Mouse (Mus musculus): Measurements from ENCODE around the gene Gng13. TPM values are rescaled to one million over a fixed set of nuclear protein-coding genes. Genes with fewer than 3 reads are reported as not detected.

Gng13 gene
- polyA plus RNA-seq, 1 experiment from 2014 or later, result 4.4 TPM

DNA sequence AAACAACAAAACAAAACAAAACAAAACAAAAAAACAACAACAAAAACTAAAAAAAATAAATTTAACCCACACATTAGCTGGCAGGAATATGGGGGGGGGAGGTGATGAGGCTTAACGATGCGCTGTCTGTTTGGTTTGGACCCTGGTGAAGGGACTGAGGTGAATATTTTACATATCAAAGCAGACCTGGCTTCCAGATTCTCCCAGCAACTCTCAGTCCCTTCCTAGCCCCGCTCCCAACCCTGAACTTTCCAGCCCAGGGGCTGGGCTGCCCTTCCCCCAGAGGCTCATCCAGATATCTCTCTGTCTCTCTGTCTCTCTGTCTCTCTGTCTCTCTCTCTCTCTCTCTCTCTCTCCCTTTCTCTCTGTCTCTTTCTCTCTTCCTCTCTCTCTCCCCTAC, 45.6 kb downstream of the Gng13 start:
- WGBS, result 42% methylated on average over 3 of the region's 3 CpGs
- H3K4me2 ChIP-seq (replicated peaks; ENCODE audit: low read depth, low read length), result no peak overlapping the region
- no peaks in the 10 kb centered on the region for H3K9me3 ChIP-seq (ENCODE audit: low read length)
- no peaks in the 10 kb centered on the region for H3K27me3 ChIP-seq (replicated peaks; ENCODE audit: insufficient read depth, low read length)
- H3K4me1 ChIP-seq (ENCODE audit: insufficient read depth, low read depth, low read length), result no peaks in the 10 kb centered on the region
- DNase-seq (ENCODE audit: low spot score) (no peak), ATAC-seq (no peak)
- no peak overlapping the region for H3K9ac ChIP-seq (replicated peaks; ENCODE audit: low read depth)
- no peak for TF ChIP-seq CTCF (IDR thresholded peaks at IDR 0.05)
- no peak for TF ChIP-seq EP300 (IDR thresholded peaks at IDR 0.05)
- no peaks in the 10 kb centered on the region for H3K36me3 ChIP-seq (ENCODE audit: insufficient read depth, low read length)
- no peak overlapping the region for H3K27ac ChIP-seq (ENCODE audit: low read length)
- H3K4me3 ChIP-seq (ENCODE audit: low read depth, low read length), result no peak overlapping the region

DNA sequence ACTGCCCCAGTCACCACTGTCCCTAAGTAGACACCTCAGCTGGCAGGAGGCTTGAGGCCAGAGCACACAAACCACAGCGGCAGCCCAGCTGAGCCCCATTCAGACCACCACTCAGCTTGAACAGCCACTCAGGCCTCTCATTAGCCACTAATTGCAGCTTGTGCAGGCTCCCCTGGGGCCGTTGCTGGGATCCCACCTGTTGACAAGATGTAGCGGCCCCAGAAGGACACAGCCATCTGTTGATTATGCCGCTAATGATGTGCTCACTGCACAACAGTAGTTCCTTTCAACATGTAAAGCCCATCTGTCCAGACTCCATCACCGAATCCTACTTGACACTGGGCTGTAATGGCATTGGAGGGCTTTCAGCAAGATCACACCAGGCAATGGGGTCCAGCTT, 48.9 kb downstream of the Gng13 start:
- no peak for ATAC-seq
- no peak overlapping the region for H3K4me3 ChIP-seq (ENCODE audit: low read depth, low read length)
- no peak overlapping the region for H3K9ac ChIP-seq (replicated peaks; ENCODE audit: low read depth)
- no peak overlapping the region for H3K27ac ChIP-seq (ENCODE audit: low read length)
- no peak overlapping the region for H3K4me2 ChIP-seq (replicated peaks; ENCODE audit: low read depth, low read length)
- TF ChIP-seq EP300 (IDR thresholded peaks at IDR 0.05) (no peak), CTCF (IDR thresholded peaks at IDR 0.05) (no peak)
- 60% methylated on average over 5 of the region's 5 CpGs for WGBS
- H3K4me1 ChIP-seq (ENCODE audit: insufficient read depth, low read depth, low read length), result no peaks in the 10 kb centered on the region
- H3K36me3 ChIP-seq (ENCODE audit: insufficient read depth, low read length), result no peaks in the 10 kb centered on the region
- H3K27me3 ChIP-seq (replicated peaks; ENCODE audit: insufficient read depth, low read length), result no peaks in the 10 kb centered on the region
- DNase-seq (ENCODE audit: low spot score), result no peak
- H3K9me3 ChIP-seq (ENCODE audit: low read length), result no peaks in the 10 kb centered on the region

Small RNA genes lying within 50 kb of the gene (microRNA-seq; reads per million reads assigned to microRNA genes)
- not detected for gene Gm25083

Other genes starting within 250 kb of the Gng13 start
- gene Sstr5, start 219.9 kb upstream of the Gng13 start, polyA plus RNA-seq (2015; fragmentation: Nextera tagmentation; extraction: Ambion mirVana), result 0.05 TPM in 1 of 2 replicates, not detected in the other
- gene Sox8, start 146.5 kb upstream of the Gng13 start, polyA plus RNA-seq (2015; fragmentation: Nextera tagmentation; extraction: Ambion mirVana), result 0.19 and 0.24 TPM in 2 replicates
- 16.5 and 16.6 TPM in 2 replicates for gene Lmf1, start 138.1 kb upstream of the Gng13 start, polyA plus RNA-seq (2015; fragmentation: Nextera tagmentation; extraction: Ambion mirVana)
- 1.6 and 2.6 TPM in 2 replicates for gene Chtf18, start 10.2 kb downstream of the Gng13 start, polyA plus RNA-seq (2015; fragmentation: Nextera tagmentation; extraction: Ambion mirVana)
- gene Rpusd1, start 10.5 kb downstream of the Gng13 start, polyA plus RNA-seq (2015; fragmentation: Nextera tagmentation; extraction: Ambion mirVana), result 15.2 and 18.1 TPM in 2 replicates
- gene Mslnl, start 18.9 kb downstream of the Gng13 start, polyA plus RNA-seq (2015; fragmentation: Nextera tagmentation; extraction: Ambion mirVana), result 1.0 and 1.9 TPM in 2 replicates
- 584 and 630 TPM in 2 replicates for gene Msln, start 37.2 kb downstream of the Gng13 start, polyA plus RNA-seq (2015; fragmentation: Nextera tagmentation; extraction: Ambion mirVana)
- gene Narfl, start 56.6 kb downstream of the Gng13 start, polyA plus RNA-seq (2015; fragmentation: Nextera tagmentation; extraction: Ambion mirVana), result 23.8 and 24.1 TPM in 2 replicates
- gene Haghl, start 68.5 kb downstream of the Gng13 start, polyA plus RNA-seq (2015; fragmentation: Nextera tagmentation; extraction: Ambion mirVana), result 42.7 and 45.4 TPM in 2 replicates
- gene Ccdc78, start 69.4 kb downstream of the Gng13 start, polyA plus RNA-seq (2015; fragmentation: Nextera tagmentation; extraction: Ambion mirVana), result 5.8 and 7.7 TPM in 2 replicates
- 112 and 116 TPM in 2 replicates for gene Fam173a, start 75.7 kb downstream of the Gng13 start, polyA plus RNA-seq (2015; fragmentation: Nextera tagmentation; extraction: Ambion mirVana)
- gene AC134908.4, start 78.5 kb downstream of the Gng13 start, polyA plus RNA-seq (2015; fragmentation: Nextera tagmentation; extraction: Ambion mirVana), result not detected in 2 replicates
- gene Metrn, start 80.0 kb downstream of the Gng13 start, polyA plus RNA-seq (2015; fragmentation: Nextera tagmentation; extraction: Ambion mirVana), result 19.1 and 20.9 TPM in 2 replicates
- gene Fbxl16, start 91.9 kb downstream of the Gng13 start, polyA plus RNA-seq (2015; fragmentation: Nextera tagmentation; extraction: Ambion mirVana), result 0.43 and 0.70 TPM in 2 replicates
- gene Wdr24, start 106.5 kb downstream of the Gng13 start, polyA plus RNA-seq (2015; fragmentation: Nextera tagmentation; extraction: Ambion mirVana), result 14.9 and 15.0 TPM in 2 replicates
- 27.3 and 28.0 TPM in 2 replicates for gene Jmjd8, start 111.7 kb downstream of the Gng13 start, polyA plus RNA-seq (2015; fragmentation: Nextera tagmentation; extraction: Ambion mirVana)
- 196 and 198 TPM in 2 replicates for gene Stub1, start 116.2 kb downstream of the Gng13 start, polyA plus RNA-seq (2015; fragmentation: Nextera tagmentation; extraction: Ambion mirVana)
- gene Rhbdl1, start 120.1 kb downstream of the Gng13 start, polyA plus RNA-seq (2015; fragmentation: Nextera tagmentation; extraction: Ambion mirVana), result 1.4 and 1.7 TPM in 2 replicates
- 0.86 and 1.1 TPM in 2 replicates for gene Gm20683, start 124.6 kb downstream of the Gng13 start, polyA plus RNA-seq (2015; fragmentation: Nextera tagmentation; extraction: Ambion mirVana)
- gene Rhot2, start 127.7 kb downstream of the Gng13 start, polyA plus RNA-seq (2015; fragmentation: Nextera tagmentation; extraction: Ambion mirVana), result 9.9 and 10.3 TPM in 2 replicates
- gene Wdr90, start 144.3 kb downstream of the Gng13 start, polyA plus RNA-seq (2015; fragmentation: Nextera tagmentation; extraction: Ambion mirVana), result 5.6 and 5.8 TPM in 2 replicates
- 16.5 and 19.5 TPM in 2 replicates for gene Mcrip2, start 151.6 kb downstream of the Gng13 start, polyA plus RNA-seq (2015; fragmentation: Nextera tagmentation; extraction: Ambion mirVana)
- gene Mettl26, start 157.9 kb downstream of the Gng13 start, polyA plus RNA-seq (2015; fragmentation: Nextera tagmentation; extraction: Ambion mirVana), result 48.7 and 50.7 TPM in 2 replicates
- gene Wfikkn1, start 163.7 kb downstream of the Gng13 start, polyA plus RNA-seq (2015; fragmentation: Nextera tagmentation; extraction: Ambion mirVana), result 0.24 and 0.26 TPM in 2 replicates
- 19.3 and 21.7 TPM in 2 replicates for gene Rab40c, start 202.6 kb downstream of the Gng13 start, polyA plus RNA-seq (2015; fragmentation: Nextera tagmentation; extraction: Ambion mirVana)
- gene Pigq, start 227.8 kb downstream of the Gng13 start, polyA plus RNA-seq (2015; fragmentation: Nextera tagmentation; extraction: Ambion mirVana), result 36.9 and 37.5 TPM in 2 replicates
- 4.5 and 4.9 TPM in 2 replicates for gene Nhlrc4, start 227.8 kb downstream of the Gng13 start, polyA plus RNA-seq (2015; fragmentation: Nextera tagmentation; extraction: Ambion mirVana)
- gene A930017K11Rik, start 235.4 kb downstream of the Gng13 start, polyA plus RNA-seq (2015; fragmentation: Nextera tagmentation; extraction: Ambion mirVana), result not detected in 2 replicates

Measured in lung, postnatal 0 days (tissue).